Mouse (Mus musculus) left cerebral cortex, postnatal 10 days (tissue): Measurements from ENCODE around the gene Gsx1. TPM values are rescaled to one million over a fixed set of nuclear protein-coding genes. Genes with fewer than 3 reads are reported as not detected.
A peak's percentile ranks its signal among the peaks of the same experiment; 100 is the strongest.

Experiments used
- DNase-seq, 2 experiments: peaks; one replicate each; pipeline ENCODE4 v3.0.0; 2021 to 2022; ENCODE audit warnings: low spot score in 2 of 2, mixed read lengths in 1 of 2; ENCODE audit errors: extremely low spot score in 1 of 2
- intact Hi-C: fragments of 180-260 bp; cut with DNase I; formaldehyde crosslinking; loops from one replicate; pipeline ENCODE4 v1.15.1; 2025
- total RNA-seq, 2 experiments: library from RNA; stranded (reverse); gene quantifications; 2 replicates each; pipeline ENCODE4 v1.2.3; 2021

Gene Gsx1
- total RNA-seq, 2 experiments from 2014 or later = 0.59 to 0.88 TPM

- no peak for DNase-seq
- intact Hi-C loops = loop anchor here (5.0 kb wide), 1 partner anchor 85 kb away; no protein-coding TSS in a partner anchor
Measured at GRCm38 (mm10) chr5:147191801-147192575, 3.5 kb downstream of the Gsx1 start.

DNA sequence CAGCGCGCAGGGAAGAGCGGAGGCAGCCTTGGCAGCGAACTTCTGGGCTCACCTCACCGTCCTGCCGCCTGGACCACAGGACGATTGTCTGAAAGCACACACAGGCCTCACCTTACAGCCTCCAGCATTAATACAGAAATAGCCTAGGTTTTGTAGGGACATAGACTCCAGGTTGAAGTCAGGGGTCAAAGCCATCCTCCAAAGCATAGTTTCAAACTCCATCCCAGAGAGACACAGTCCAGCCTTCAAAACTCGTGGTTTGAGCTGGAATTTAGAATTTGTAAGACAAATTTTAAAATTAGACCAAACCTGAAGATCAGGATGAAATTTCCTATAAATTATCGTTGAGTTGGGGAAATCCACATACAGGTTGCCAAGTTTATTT lies 4.1 kb downstream of the Gsx1 start:
- intact Hi-C loops = loop anchor here (5.0 kb wide), 1 partner anchor 85 kb away; no protein-coding TSS in a partner anchor
- no peak for DNase-seq

- no peak for DNase-seq
- intact Hi-C loops = no loop called here
Measured at GRCm38 (mm10) chr5:147204905-147205304, 16.4 kb downstream of the Gsx1 start.

DNA sequence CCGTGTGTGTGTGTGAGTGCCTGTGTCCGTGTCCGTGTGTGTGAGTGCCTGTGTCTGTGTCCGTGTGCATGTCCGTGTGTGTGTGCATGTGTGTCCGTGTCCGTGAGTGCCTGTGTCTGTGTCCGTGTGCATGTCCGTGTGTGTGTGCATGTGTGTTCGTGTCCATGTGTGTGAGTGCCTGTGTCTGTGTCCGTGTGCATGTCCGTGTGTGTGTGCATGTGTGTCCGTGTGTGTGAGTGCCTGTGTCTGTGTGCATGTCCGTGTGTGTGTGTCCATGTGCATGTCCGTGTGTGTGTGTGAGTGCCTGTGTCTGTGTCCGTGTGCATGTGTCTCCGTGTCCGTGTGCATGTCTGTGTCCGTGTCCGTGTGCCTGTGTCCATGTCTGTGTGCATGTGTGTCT lies 19.4 kb downstream of the Gsx1 start:
- DNase-seq = no peak
- intact Hi-C loops = no loop called here

DNA sequence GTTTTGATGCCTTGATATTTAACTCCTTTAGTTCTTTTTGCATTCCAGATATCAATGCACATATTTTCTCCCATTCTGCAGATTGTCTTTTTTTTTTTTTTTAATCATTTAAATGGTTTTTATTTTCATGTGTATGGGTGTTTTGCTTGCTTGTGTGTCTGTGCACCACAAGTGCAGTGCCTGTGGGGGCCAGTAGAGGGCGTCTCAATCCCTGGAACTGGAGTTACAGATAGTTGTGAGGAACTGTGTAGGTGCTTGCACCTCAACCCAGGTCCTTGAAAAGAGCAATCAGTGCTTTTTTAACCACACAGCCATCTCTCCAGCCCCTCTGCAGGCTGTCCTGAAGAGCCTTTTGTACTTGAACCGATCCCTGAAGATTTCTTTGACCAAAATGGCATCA lies 20.0 kb downstream of the Gsx1 start:
- DNase-seq = no peak
- intact Hi-C loops = no loop called here

DNA sequence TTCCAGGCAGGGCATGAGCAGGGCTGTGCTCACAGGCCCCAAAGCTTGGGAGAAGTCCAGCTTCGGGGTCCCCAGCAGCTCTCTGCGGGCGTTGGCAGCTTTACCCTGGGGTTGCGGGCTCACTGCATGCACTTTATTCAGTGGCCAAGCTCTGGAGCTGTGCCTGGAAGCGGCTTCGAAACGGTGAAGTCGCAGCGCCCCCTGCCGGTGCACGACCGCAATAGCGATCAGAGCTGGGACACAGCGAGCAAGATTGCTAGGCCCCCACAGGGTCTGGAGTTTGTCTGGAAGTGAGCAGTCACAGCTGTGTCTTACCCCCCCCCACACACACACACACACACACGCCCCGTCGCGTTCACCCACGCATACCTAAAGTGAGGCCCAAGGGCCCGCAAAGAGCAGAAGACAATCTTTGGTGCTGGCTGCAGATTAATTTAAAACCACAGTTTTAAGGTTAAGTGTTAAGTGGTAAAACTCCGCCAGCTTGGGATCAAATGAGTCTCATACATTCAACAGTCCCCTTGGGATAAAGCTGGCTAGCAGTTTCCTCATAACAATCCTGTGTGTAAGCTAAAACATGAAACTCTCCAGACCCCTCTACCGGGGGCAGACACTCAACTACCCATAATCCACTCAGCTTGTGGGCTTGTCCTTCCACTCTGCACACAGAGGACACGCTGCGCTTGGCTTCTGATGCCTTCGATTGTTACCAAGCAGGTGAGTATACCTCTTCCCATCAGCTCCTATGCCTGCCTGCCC lies 39.0 kb downstream of the Gsx1 start:
- DNase-seq = peak; percentile 60 to 83
- intact Hi-C loops = loop anchor here (2.0 to 5.0 kb wide), 3 partner anchors 245 to 313 kb away; no protein-coding TSS in a partner anchor

GRCm38 (mm10) chr5:147235406-147236309 lies 47.2 kb downstream of the Gsx1 start:
- no peak for DNase-seq
- intact Hi-C loops = no loop called here

Other genes with a start within 250 kb of the Gsx1 start
- gene Gtf3a, start 240.0 kb upstream of the Gsx1 start, total RNA-seq = 10 to 100 TPM; 31.0 to 32.9 TPM
- gene Mtif3, start 224.9 kb upstream of the Gsx1 start, total RNA-seq = 10 to 100 TPM; 18.6 to 19.6 TPM
- gene Lnx2, start 112.1 kb upstream of the Gsx1 start, total RNA-seq = 1 to 10 TPM; 5.6 to 6.2 TPM
- 10 to 100 TPM; 82.2 to 88.3 TPM for gene Polr1d, start 111.6 kb upstream of the Gsx1 start, total RNA-seq
- gene Pdx1, start 81.3 kb downstream of the Gsx1 start, total RNA-seq = not detected
- not detected for gene Cdx2, start 118.6 kb downstream of the Gsx1 start, total RNA-seq
- not detected for gene Urad, start 133.7 kb downstream of the Gsx1 start, total RNA-seq
- 1 to 10 TPM; 2.2 to 2.6 TPM for gene Flt3, start 211.8 kb downstream of the Gsx1 start, total RNA-seq
- gene Pan3, start 241.5 kb downstream of the Gsx1 start, total RNA-seq = 10 to 100 TPM; 85.0 to 96.8 TPM